Mouse (Mus musculus): ENCODE measurements around the gene Foxp2. TPM values are rescaled to one million over a fixed set of nuclear protein-coding genes. Genes with fewer than 3 reads are reported as not detected.

The Foxp2 gene
- polyA plus RNA-seq, 1 experiment from 2014 or later, result not detected

- 87% methylated on average over 3 of the region's 3 CpGs for WGBS (ENCODE audit: missing documents)
- Histone ChIP-seq H3K36me3 (ENCODE audit: inconsistent target) (no peaks in the 10 kb centered on the region), H3K27ac (no peak overlapping the region)
These were observed 472.5 kb downstream of the Foxp2 start for GRCm38 (mm10) chr6:15373621-15374020.

GRCm38 (mm10) chr6:15378261-15378660, 477.1 kb downstream of the Foxp2 start:
- Histone ChIP-seq H3K79me2 (ENCODE audit: inconsistent target) (no peaks in the 10 kb centered on the region), H3K4me3 (ENCODE audit: inconsistent target) (no peak overlapping the region), H3K36me3 (ENCODE audit: inconsistent target) (no peaks in the 10 kb centered on the region), H3K27ac (no peak overlapping the region)
- WGBS (ENCODE audit: missing documents), result 71% methylated on average over 4 of the region's 5 CpGs

More at GRCm38 (mm10) chr6:15373621-15374020, 472.5 kb downstream of the Foxp2 start:
- H3K79me2 ChIP-seq (ENCODE audit: inconsistent target), result no peaks in the 10 kb centered on the region
- no peak overlapping the region for H3K4me3 ChIP-seq (ENCODE audit: inconsistent target)

- H3K27ac ChIP-seq, result no peak overlapping the region
These were observed 495.3 kb downstream of the Foxp2 start for GRCm38 (mm10) chr6:15396462-15396861.

GRCm38 (mm10) chr6:15397485-15397884, 496.3 kb downstream of the Foxp2 start:
- 96% methylated on average over 5 of the region's 5 CpGs for WGBS (ENCODE audit: missing documents)
- H3K79me2 ChIP-seq (ENCODE audit: inconsistent target), result no peaks in the 10 kb centered on the region

More at GRCm38 (mm10) chr6:15396462-15396861, 495.3 kb downstream of the Foxp2 start:
- no peak overlapping the region for H3K4me3 ChIP-seq (ENCODE audit: inconsistent target)
- no peaks in the 10 kb centered on the region for H3K79me2 ChIP-seq (ENCODE audit: inconsistent target)
- H3K36me3 ChIP-seq (ENCODE audit: inconsistent target), result no peaks in the 10 kb centered on the region
- 91% methylated on average over 6 of the region's 6 CpGs for WGBS (ENCODE audit: missing documents)

GRCm38 (mm10) chr6:15401138-15401537, 500.0 kb downstream of the Foxp2 start:
- Histone ChIP-seq H3K36me3 (ENCODE audit: inconsistent target) (no peaks in the 10 kb centered on the region), H3K27ac (no peak overlapping the region), H3K4me3 (ENCODE audit: inconsistent target) (no peak overlapping the region), H3K79me2 (ENCODE audit: inconsistent target) (no peaks in the 10 kb centered on the region)
- WGBS (ENCODE audit: missing documents), result 89% methylated on average over 3 of the region's 3 CpGs

More at GRCm38 (mm10) chr6:15397485-15397884, 496.3 kb downstream of the Foxp2 start:
- no peak overlapping the region for H3K27ac ChIP-seq
- H3K4me3 ChIP-seq (ENCODE audit: inconsistent target), result no peak overlapping the region
- no peaks in the 10 kb centered on the region for H3K36me3 ChIP-seq (ENCODE audit: inconsistent target)

- no peaks in the 10 kb centered on the region for H3K36me3 ChIP-seq (ENCODE audit: inconsistent target)
- no peak overlapping the region for H3K27ac ChIP-seq
- H3K79me2 ChIP-seq (ENCODE audit: inconsistent target), result no peaks in the 10 kb centered on the region
- H3K4me3 ChIP-seq (ENCODE audit: inconsistent target), result no peak overlapping the region
- WGBS (ENCODE audit: missing documents), result 76% methylated on average over 4 of the region's 4 CpGs
These were observed 500.9 kb downstream of the Foxp2 start for GRCm38 (mm10) chr6:15402026-15402425.

- WGBS (ENCODE audit: missing documents), result 82% methylated on average over 4 of the region's 4 CpGs
- H3K27ac ChIP-seq, result no peak overlapping the region
These were observed 514.0 kb downstream of the Foxp2 start for GRCm38 (mm10) chr6:15415099-15415498.

GRCm38 (mm10) chr6:15459701-15460100, 558.6 kb downstream of the Foxp2 start:
- 90% methylated on average over 2 of the region's 2 CpGs for WGBS (ENCODE audit: missing documents)
- Histone ChIP-seq H3K36me3 (ENCODE audit: inconsistent target) (no peaks in the 10 kb centered on the region), H3K4me3 (ENCODE audit: inconsistent target) (no peak overlapping the region)

More at GRCm38 (mm10) chr6:15415099-15415498, 514.0 kb downstream of the Foxp2 start:
- Histone ChIP-seq H3K36me3 (ENCODE audit: inconsistent target) (no peaks in the 10 kb centered on the region), H3K79me2 (ENCODE audit: inconsistent target) (no peaks in the 10 kb centered on the region), H3K4me3 (ENCODE audit: inconsistent target) (no peak overlapping the region)

GRCm38 (mm10) chr6:15463390-15463789, 562.2 kb downstream of the Foxp2 start:
- 10% methylated on average over 2 of the region's 2 CpGs for WGBS (ENCODE audit: missing documents)
- H3K79me2 ChIP-seq (ENCODE audit: inconsistent target), result no peaks in the 10 kb centered on the region

More at GRCm38 (mm10) chr6:15459701-15460100, 558.6 kb downstream of the Foxp2 start:
- H3K27ac ChIP-seq, result no peak overlapping the region
- no peaks in the 10 kb centered on the region for H3K79me2 ChIP-seq (ENCODE audit: inconsistent target)

GRCm38 (mm10) chr6:15465471-15465870, 564.3 kb downstream of the Foxp2 start:
- H3K27ac ChIP-seq, result no peak overlapping the region
- 86% methylated on average over 2 of the region's 3 CpGs for WGBS (ENCODE audit: missing documents)
- H3K36me3 ChIP-seq (ENCODE audit: inconsistent target), result no peaks in the 10 kb centered on the region
- no peaks in the 10 kb centered on the region for H3K79me2 ChIP-seq (ENCODE audit: inconsistent target)
- H3K4me3 ChIP-seq (ENCODE audit: inconsistent target), result no peak overlapping the region

More at GRCm38 (mm10) chr6:15463390-15463789, 562.2 kb downstream of the Foxp2 start:
- no peak overlapping the region for H3K27ac ChIP-seq
- H3K4me3 ChIP-seq (ENCODE audit: inconsistent target), result no peak overlapping the region
- no peaks in the 10 kb centered on the region for H3K36me3 ChIP-seq (ENCODE audit: inconsistent target)

- no peaks in the 10 kb centered on the region for H3K79me2 ChIP-seq (ENCODE audit: inconsistent target)
- WGBS (ENCODE audit: missing documents), result 100% methylated on average over 1 of the region's 1 CpGs
- no peak overlapping the region for H3K27ac ChIP-seq
- H3K36me3 ChIP-seq (ENCODE audit: inconsistent target), result no peaks in the 10 kb centered on the region
- no peak overlapping the region for H3K4me3 ChIP-seq (ENCODE audit: inconsistent target)
These were observed 565.5 kb downstream of the Foxp2 start for GRCm38 (mm10) chr6:15466634-15467033.

GRCm38 (mm10) chr6:15486909-15487308, 585.8 kb downstream of the Foxp2 start:
- 86% methylated on average over 1 of the region's 2 CpGs for WGBS (ENCODE audit: missing documents)
- no peak overlapping the region for H3K4me3 ChIP-seq (ENCODE audit: inconsistent target)
- H3K27ac ChIP-seq, result no peak overlapping the region
- no peaks in the 10 kb centered on the region for H3K36me3 ChIP-seq (ENCODE audit: inconsistent target)
- no peaks in the 10 kb centered on the region for H3K79me2 ChIP-seq (ENCODE audit: inconsistent target)

Other genes with a start within 250 kb of the Foxp2 start
- gene Ppp1r3a, start 146.1 kb upstream of the Foxp2 start, polyA plus RNA-seq (2018), result not detected in 3 replicates